Mouse (Mus musculus): ENCODE measurements at regions not wholly inside any gene's neighbourhood (a gene's known extent, or its start where the extent isn't known, plus 50 kb on each side); places are given as distances from the start of the nearest gene placed in this dataset.

- intact Hi-C loops (cut with DNase I), result no loop called here
- no peak for DNase-seq (ENCODE audit: low spot score in 2 of 2)
Observed at GRCm38 (mm10) chr13:60015854-60016366, 161.3 kb downstream of the Gas1 start.

- intact Hi-C loops (cut with DNase I), result no loop called here
- DNase-seq (ENCODE audit: low spot score in 2 of 2), result peak in 1 of 2 experiments; percentile 11
Observed at GRCm38 (mm10) chr13:60012046-60012813, 164.9 kb downstream of the Gas1 start.

GRCm38 (mm10) chr13:60011092-60011491 is 166.1 kb downstream of the Gas1 start:
- DNase-seq (ENCODE audit: low spot score in 2 of 2), result no peak
- intact Hi-C loops (cut with DNase I), result no loop called here

- intact Hi-C loops (cut with DNase I), result no loop called here
Observed at GRCm38 (mm10) chr13:60007593-60007992, 169.6 kb downstream of the Gas1 start.

GRCm38 (mm10) chr13:60007031-60007430 is 170.1 kb downstream of the Gas1 start:
- DNase-seq (ENCODE audit: low spot score in 2 of 2), result peak in 1 of 2 experiments; percentile 13
- intact Hi-C loops (cut with DNase I), result no loop called here

More at GRCm38 (mm10) chr13:60007593-60007992, 169.6 kb downstream of the Gas1 start:
- no peak for DNase-seq (ENCODE audit: low spot score in 2 of 2)

GRCm38 (mm10) chr13:60004611-60005010 is 172.6 kb downstream of the Gas1 start:
- no peak for DNase-seq (ENCODE audit: low spot score in 2 of 2)
- intact Hi-C loops (cut with DNase I), result no loop called here

- no peak for DNase-seq (ENCODE audit: low spot score in 2 of 2)
- intact Hi-C loops (cut with DNase I), result no loop called here
Observed at GRCm38 (mm10) chr13:60002098-60002497, 175.1 kb downstream of the Gas1 start.

- no peak for DNase-seq (ENCODE audit: low spot score in 2 of 2)
- intact Hi-C loops (cut with DNase I), result no loop called here
Observed at GRCm38 (mm10) chr13:60001637-60002036, 175.5 kb downstream of the Gas1 start.

- no peak for DNase-seq (ENCODE audit: low spot score in 2 of 2)
- intact Hi-C loops (cut with DNase I), result no loop called here
Observed at GRCm38 (mm10) chr13:60000618-60001347, 176.4 kb downstream of the Gas1 start.

- no peak for DNase-seq (ENCODE audit: low spot score in 2 of 2)
- intact Hi-C loops (cut with DNase I), result no loop called here
Observed at GRCm38 (mm10) chr13:59997431-59997830, 174.5 kb upstream of the Tut7 start.

- no peak for DNase-seq (ENCODE audit: low spot score in 2 of 2)
- intact Hi-C loops (cut with DNase I), result no loop called here
Observed at GRCm38 (mm10) chr13:59996146-59996814, 173.3 kb upstream of the Tut7 start.

- no peak for DNase-seq (ENCODE audit: low spot score in 2 of 2)
- intact Hi-C loops (cut with DNase I), result no loop called here
Observed at GRCm38 (mm10) chr13:59992780-59993501, 170.0 kb upstream of the Tut7 start.

GRCm38 (mm10) chr13:59992346-59992745 is 169.4 kb upstream of the Tut7 start:
- no peak for DNase-seq (ENCODE audit: low spot score in 2 of 2)
- intact Hi-C loops (cut with DNase I), result no loop called here

- no peak for DNase-seq (ENCODE audit: low spot score in 2 of 2)
- intact Hi-C loops (cut with DNase I), result no loop called here
Observed at GRCm38 (mm10) chr13:59990402-59991280, 167.7 kb upstream of the Tut7 start.

GRCm38 (mm10) chr13:59988393-59988965 is 165.5 kb upstream of the Tut7 start:
- intact Hi-C loops (cut with DNase I), result no loop called here
- no peak for DNase-seq (ENCODE audit: low spot score in 2 of 2)

- no peak for DNase-seq (ENCODE audit: low spot score in 2 of 2)
- intact Hi-C loops (cut with DNase I), result no loop called here
Observed at GRCm38 (mm10) chr13:59976425-59976824, 153.5 kb upstream of the Tut7 start.

- intact Hi-C loops (cut with DNase I), result no loop called here
- DNase-seq (ENCODE audit: low spot score in 2 of 2), result no peak
Observed at GRCm38 (mm10) chr13:59972093-59972427, 149.1 kb upstream of the Tut7 start.

GRCm38 (mm10) chr13:59971231-59972092 is 148.5 kb upstream of the Tut7 start:
- peak in 1 of 2 experiments; percentile 57 for DNase-seq (ENCODE audit: low spot score in 2 of 2)
- intact Hi-C loops (cut with DNase I), result no loop called here

All from left cerebral cortex, postnatal 25 days (tissue).